Mouse (Mus musculus): ENCODE results near the gene Rasgrp3.

Rasgrp3 gene

DNA sequence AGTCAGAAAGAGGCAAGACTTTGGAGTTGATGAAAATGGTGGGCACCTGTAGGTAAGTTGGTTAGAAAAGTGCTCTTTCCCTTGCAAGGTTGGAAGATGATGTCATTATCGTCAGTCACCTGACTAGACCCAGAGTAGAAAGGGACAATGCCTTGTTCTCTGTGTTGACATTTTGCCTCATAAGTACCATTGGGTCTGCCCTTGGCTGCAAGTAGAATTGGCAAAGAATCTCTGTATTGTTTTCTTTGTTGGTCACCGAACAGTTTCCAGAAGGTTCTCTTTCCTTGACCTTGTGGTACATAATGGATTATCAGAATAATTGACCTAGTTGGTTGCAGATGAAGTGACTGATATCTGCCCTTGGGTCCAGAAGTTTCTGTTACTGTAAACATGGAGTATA, 27.9 kb downstream of the Rasgrp3 start:
- TF ChIP-seq CTCF (conservative IDR thresholded peaks at IDR 0.05; ENCODE audit: low read length) (no peak), POU5F1 (IDR thresholded peaks at IDR 0.05; ENCODE audit: borderline replicate concordance, low read length) (no peak), NANOG (IDR thresholded peaks at IDR 0.05; ENCODE audit: borderline replicate concordance, low read length) (no peak)
- H3K36me3 ChIP-seq (ENCODE audit: insufficient read depth, low read length), result no peaks in the 10 kb centered on the region
- peaks cover 13% of the 10 kb centered on the region for H3K9me3 ChIP-seq (ENCODE audit: low read length)
- H3K4me3 ChIP-seq (replicated peaks; ENCODE audit: low read length), result no peak overlapping the region
- peaks cover 14% of the 10 kb centered on the region for H3K4me1 ChIP-seq (replicated peaks; ENCODE audit: low read depth, low read length)
- no peaks in the 10 kb centered on the region for H3K27me3 ChIP-seq (ENCODE audit: insufficient read depth, low read length)

DNA sequence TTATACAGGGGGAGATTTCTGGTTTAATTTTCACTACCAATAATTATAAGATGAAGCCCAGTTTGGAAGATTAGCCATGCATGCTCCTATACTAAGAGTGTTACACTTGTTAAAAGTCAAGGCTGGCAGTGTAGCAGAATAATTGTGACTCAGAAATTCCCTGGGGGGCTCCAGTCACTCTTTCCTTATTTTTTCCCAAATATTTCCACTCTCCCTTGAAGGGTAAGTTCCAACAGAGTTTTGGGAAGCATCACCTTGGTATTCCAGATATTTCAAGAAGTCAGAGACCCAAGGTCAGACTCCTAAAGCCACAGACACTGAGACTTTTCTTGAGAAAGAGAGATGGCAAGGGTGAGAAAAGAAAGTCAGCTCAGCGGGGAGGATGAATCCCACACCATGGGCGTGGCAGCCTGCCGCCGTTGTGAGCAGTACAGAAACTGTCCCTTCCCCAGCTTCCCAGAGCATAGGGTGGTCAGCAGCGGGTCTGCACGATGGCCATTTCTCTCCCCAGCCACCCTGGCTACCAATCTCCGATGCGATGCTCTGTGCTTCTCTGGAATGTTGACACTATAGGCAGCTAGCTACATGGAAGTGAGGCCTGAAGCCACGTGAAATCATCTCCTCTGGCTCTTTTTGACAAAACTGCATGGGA, 28.8 kb downstream of the Rasgrp3 start:
- Histone ChIP-seq H3K36me3 (ENCODE audit: insufficient read depth, low read length) (no peaks in the 10 kb centered on the region), H3K27me3 (ENCODE audit: insufficient read depth, low read length) (no peaks in the 10 kb centered on the region), H3K4me3 (replicated peaks; ENCODE audit: low read length) (no peak overlapping the region), H3K4me1 (replicated peaks; ENCODE audit: low read depth, low read length) (peaks cover 14% of the 10 kb centered on the region), H3K9me3 (ENCODE audit: low read length) (peaks cover 13% of the 10 kb centered on the region)
- TF ChIP-seq CTCF (conservative IDR thresholded peaks at IDR 0.05; ENCODE audit: low read length), result no peak
- TF ChIP-seq POU5F1 (IDR thresholded peaks at IDR 0.05; ENCODE audit: borderline replicate concordance, low read length), result no peak
- TF ChIP-seq NANOG (IDR thresholded peaks at IDR 0.05; ENCODE audit: borderline replicate concordance, low read length), result no peak

DNA sequence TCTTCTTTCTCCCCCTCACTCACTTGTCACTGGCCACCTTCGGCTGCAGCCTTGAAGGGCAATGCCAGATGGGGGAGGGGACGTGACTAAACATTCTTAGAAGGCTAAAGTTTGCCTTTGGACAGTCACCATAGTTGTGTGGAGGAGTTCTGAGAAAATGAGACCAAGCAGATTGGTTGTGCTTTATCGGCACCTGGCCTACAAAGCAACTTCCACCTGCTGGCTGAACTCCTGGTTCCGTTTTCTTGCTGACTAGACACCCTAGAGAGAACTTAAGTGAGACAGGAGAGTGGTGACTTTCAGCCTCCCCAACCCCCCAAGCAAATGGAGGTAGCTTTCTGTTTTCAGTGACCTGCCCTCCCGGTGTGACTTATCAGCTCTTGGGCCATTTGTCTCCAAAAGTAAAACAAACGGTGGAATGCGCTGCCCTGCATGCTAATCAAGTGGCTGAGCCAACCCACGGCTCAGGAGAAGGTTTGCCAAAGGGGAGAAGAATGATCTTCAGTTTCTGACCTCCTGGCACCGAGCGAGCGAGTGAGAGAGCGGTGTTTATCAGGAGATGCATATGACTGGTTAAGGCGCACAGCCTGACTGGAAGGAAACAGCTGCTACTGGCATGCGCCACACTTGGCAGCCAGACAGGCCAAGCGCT, 29.4 kb downstream of the Rasgrp3 start:
- peaks cover 8% of the 10 kb centered on the region for H3K9me3 ChIP-seq (ENCODE audit: low read length)
- no peaks in the 10 kb centered on the region for H3K27me3 ChIP-seq (ENCODE audit: insufficient read depth, low read length)
- TF ChIP-seq NANOG (IDR thresholded peaks at IDR 0.05; ENCODE audit: borderline replicate concordance, low read length), result no peak
- TF ChIP-seq CTCF (conservative IDR thresholded peaks at IDR 0.05; ENCODE audit: low read length), result no peak
- TF ChIP-seq POU5F1 (IDR thresholded peaks at IDR 0.05; ENCODE audit: borderline replicate concordance, low read length), result no peak
- 0 out of 2 replicates have a peak overlapping the region, but pooled peaks have one; percentile 13 for H3K4me3 ChIP-seq (replicated peaks; ENCODE audit: low read length)
- peaks cover 14% of the 10 kb centered on the region for H3K4me1 ChIP-seq (replicated peaks; ENCODE audit: low read depth, low read length)
- H3K36me3 ChIP-seq (ENCODE audit: insufficient read depth, low read length), result no peaks in the 10 kb centered on the region

DNA sequence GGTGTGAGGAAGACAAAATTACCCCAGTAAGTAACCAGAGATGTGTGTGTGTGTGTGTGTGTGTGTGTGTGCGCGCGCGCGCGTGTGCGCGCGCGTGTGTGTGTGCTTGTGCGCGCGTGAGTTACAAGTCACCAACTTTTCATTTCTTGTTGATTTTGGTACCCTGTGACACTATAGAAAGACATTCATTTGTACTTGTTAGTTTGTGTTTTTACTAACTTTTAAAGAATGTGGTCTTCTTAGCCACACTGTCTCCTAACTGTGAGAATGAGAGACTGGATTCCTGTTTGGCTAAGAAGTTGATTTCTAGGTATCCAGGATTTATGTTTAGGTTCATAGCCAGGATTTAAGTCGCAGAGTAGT, 29.9 kb downstream of the Rasgrp3 start:
- H3K27me3 ChIP-seq (ENCODE audit: insufficient read depth, low read length), result no peaks in the 10 kb centered on the region
- H3K4me3 ChIP-seq (replicated peaks; ENCODE audit: low read length), result no peak overlapping the region
- peaks cover 3% of the 10 kb centered on the region for H3K9me3 ChIP-seq (ENCODE audit: low read length)
- TF ChIP-seq NANOG (IDR thresholded peaks at IDR 0.05; ENCODE audit: borderline replicate concordance, low read length), result no peak
- TF ChIP-seq POU5F1 (IDR thresholded peaks at IDR 0.05; ENCODE audit: borderline replicate concordance, low read length), result no peak
- TF ChIP-seq CTCF (conservative IDR thresholded peaks at IDR 0.05; ENCODE audit: low read length), result no peak
- H3K36me3 ChIP-seq (ENCODE audit: insufficient read depth, low read length), result no peaks in the 10 kb centered on the region
- H3K4me1 ChIP-seq (replicated peaks; ENCODE audit: low read depth, low read length), result peaks cover 14% of the 10 kb centered on the region

DNA sequence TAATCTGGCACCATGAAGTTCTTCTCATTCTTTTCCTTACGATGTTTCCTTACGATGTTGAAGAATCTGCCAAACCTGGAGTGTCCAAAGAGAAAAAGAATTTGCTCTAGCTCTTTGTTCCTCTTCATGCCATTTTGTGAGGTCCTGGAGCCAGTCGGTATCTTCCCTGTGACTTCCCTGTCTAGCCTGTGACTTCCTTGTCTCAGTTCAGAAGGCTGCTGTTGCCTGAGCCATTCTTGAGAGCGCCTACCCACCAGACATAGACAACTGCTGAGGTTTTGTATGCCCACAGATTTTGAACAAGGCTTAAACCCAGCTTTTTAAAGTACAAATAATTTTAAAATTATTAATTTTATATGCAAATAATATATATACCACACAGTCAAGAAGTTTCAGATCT, 31.3 kb downstream of the Rasgrp3 start:
- Histone ChIP-seq H3K27me3 (ENCODE audit: insufficient read depth, low read length) (no peaks in the 10 kb centered on the region), H3K36me3 (ENCODE audit: insufficient read depth, low read length) (no peaks in the 10 kb centered on the region), H3K4me1 (replicated peaks; ENCODE audit: low read depth, low read length) (peaks cover 14% of the 10 kb centered on the region), H3K9me3 (ENCODE audit: low read length) (no peaks in the 10 kb centered on the region), H3K4me3 (replicated peaks; ENCODE audit: low read length) (no peak overlapping the region)
- no peak for TF ChIP-seq CTCF (conservative IDR thresholded peaks at IDR 0.05; ENCODE audit: low read length)
- TF ChIP-seq POU5F1 (IDR thresholded peaks at IDR 0.05; ENCODE audit: borderline replicate concordance, low read length), result no peak
- TF ChIP-seq NANOG (IDR thresholded peaks at IDR 0.05; ENCODE audit: borderline replicate concordance, low read length), result no peak

DNA sequence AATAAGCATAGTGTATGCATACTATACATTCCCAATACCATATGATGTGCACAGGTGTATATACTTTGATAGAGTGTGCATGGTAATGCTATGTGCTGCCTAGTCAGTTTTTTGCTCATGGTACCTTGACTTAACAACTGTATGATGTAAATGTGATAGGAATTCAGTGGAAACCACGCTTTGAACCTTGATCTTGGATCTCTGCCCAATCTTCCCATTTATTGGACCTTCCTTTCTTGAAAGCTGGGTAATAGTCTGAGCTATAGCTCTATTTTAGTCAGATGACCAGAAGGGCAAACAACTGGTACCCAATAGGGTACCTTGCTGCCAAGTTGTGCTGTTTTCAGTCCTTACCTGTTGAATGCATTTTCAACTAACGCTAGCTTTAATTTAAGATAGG, 31.8 kb downstream of the Rasgrp3 start:
- Histone ChIP-seq H3K4me3 (replicated peaks; ENCODE audit: low read length) (no peak overlapping the region), H3K36me3 (ENCODE audit: insufficient read depth, low read length) (no peaks in the 10 kb centered on the region), H3K27me3 (ENCODE audit: insufficient read depth, low read length) (no peaks in the 10 kb centered on the region), H3K4me1 (replicated peaks; ENCODE audit: low read depth, low read length) (peaks cover 14% of the 10 kb centered on the region), H3K9me3 (ENCODE audit: low read length) (no peaks in the 10 kb centered on the region)
- TF ChIP-seq CTCF (conservative IDR thresholded peaks at IDR 0.05; ENCODE audit: low read length) (no peak), NANOG (IDR thresholded peaks at IDR 0.05; ENCODE audit: borderline replicate concordance, low read length) (no peak), POU5F1 (IDR thresholded peaks at IDR 0.05; ENCODE audit: borderline replicate concordance, low read length) (no peak)

DNA sequence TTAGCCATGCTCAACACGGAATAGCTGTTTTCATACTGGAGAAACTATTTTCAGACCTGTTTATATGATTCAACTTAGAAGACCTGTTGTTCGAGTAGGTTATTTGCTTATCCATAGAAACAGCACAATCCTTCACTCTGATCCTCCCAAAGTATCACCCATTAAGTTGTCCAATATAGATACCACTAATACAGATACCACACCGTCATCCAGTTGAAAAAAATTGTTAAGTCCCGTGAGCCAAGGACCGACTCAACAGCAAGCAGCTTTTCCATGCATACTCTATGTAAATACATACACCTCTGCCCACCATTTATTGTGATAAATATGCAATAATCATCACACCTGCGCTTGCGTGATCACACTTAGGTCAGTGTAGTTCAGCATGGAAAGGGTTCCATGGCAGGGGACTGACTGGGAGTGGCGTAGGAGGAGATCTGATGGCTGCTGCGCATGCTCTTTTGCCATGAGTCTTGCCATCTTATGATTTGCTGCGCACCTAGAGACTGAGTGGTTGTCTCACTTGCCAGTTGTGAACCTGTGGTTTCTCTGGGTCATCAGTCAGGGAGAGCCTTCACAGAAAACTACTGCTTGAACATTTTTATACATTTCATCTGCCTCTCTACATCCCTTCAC, 32.9 kb downstream of the Rasgrp3 start:
- TF ChIP-seq NANOG (IDR thresholded peaks at IDR 0.05; ENCODE audit: borderline replicate concordance, low read length), result no peak
- no peak for TF ChIP-seq CTCF (conservative IDR thresholded peaks at IDR 0.05; ENCODE audit: low read length)
- no peak for TF ChIP-seq POU5F1 (IDR thresholded peaks at IDR 0.05; ENCODE audit: borderline replicate concordance, low read length)
- no peak overlapping the region for H3K4me3 ChIP-seq (replicated peaks; ENCODE audit: low read length)
- H3K36me3 ChIP-seq (ENCODE audit: insufficient read depth, low read length), result no peaks in the 10 kb centered on the region
- no peaks in the 10 kb centered on the region for H3K27me3 ChIP-seq (ENCODE audit: insufficient read depth, low read length)
- H3K4me1 ChIP-seq (replicated peaks; ENCODE audit: low read depth, low read length), result peaks cover 14% of the 10 kb centered on the region
- H3K9me3 ChIP-seq (ENCODE audit: low read length), result no peaks in the 10 kb centered on the region

DNA sequence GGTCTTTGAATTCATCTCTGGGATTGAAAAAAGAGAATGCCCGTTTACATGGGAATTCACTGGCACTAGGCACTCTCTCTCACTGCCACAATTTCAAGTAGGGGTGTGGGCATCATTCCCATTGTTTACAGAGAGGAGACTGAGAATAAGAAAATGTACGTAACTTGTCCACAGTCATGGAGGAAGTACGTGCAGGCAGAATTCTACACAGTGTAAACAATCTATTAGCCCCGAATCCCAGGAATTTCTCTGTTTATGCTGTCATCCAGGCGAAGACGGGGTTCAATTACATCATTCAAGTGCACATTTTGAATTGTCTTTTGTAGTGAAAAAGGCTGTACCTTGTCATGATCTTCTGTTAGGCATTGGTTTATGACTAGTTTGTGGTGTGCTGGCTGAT, 34.6 kb downstream of the Rasgrp3 start:
- no peaks in the 10 kb centered on the region for H3K36me3 ChIP-seq (ENCODE audit: insufficient read depth, low read length)
- H3K9me3 ChIP-seq (ENCODE audit: low read length), result no peaks in the 10 kb centered on the region
- H3K4me3 ChIP-seq (replicated peaks; ENCODE audit: low read length), result no peak overlapping the region
- no peaks in the 10 kb centered on the region for H3K27me3 ChIP-seq (ENCODE audit: insufficient read depth, low read length)
- H3K4me1 ChIP-seq (replicated peaks; ENCODE audit: low read depth, low read length), result peaks cover 1% of the 10 kb centered on the region
- TF ChIP-seq POU5F1 (IDR thresholded peaks at IDR 0.05; ENCODE audit: borderline replicate concordance, low read length) (no peak), NANOG (IDR thresholded peaks at IDR 0.05; ENCODE audit: borderline replicate concordance, low read length) (no peak), CTCF (conservative IDR thresholded peaks at IDR 0.05; ENCODE audit: low read length) (no peak)
